Mouse (Mus musculus) kidney, embryonic 14.5 days (tissue): Measurements from ENCODE around the gene Cdc40. TPM values are rescaled to one million over a fixed set of nuclear protein-coding genes. Genes with fewer than 3 reads are reported as not detected.

Experiments
- ATAC-seq: fragments of 200-750 bp; cut with Nextera tagmentation; 2 replicates; pipeline ENCODE4 v1.8.0; 2017; ENCODE audit warnings: moderate number of reproducible peaks, mild to moderate bottlenecking, moderate TSS enrichment, moderate library complexity; ENCODE audit not compliant: low FRiP score, low TSS enrichment
- H3K27ac ChIP-seq: fragments of 300-500 bp; sonication (generic); 2 replicates; pipeline ENCODE4 v1.5.1; 2014; ENCODE audit warnings: low read depth, mild to moderate bottlenecking, low read length, moderate library complexity, mixed read lengths
- H3K27me3 ChIP-seq: fragments of 300-500 bp; sonication (generic); 2 replicates; pipeline ENCODE4 v1.6.1; 2014; ENCODE audit warnings: mild to moderate bottlenecking, low read length; ENCODE audit not compliant: control insufficient read depth, insufficient read depth
- H3K36me3 ChIP-seq: fragments of 300-500 bp; sonication (generic); 2 replicates; pipeline ENCODE4 v1.6.1; 2014; ENCODE audit warnings: low read length, mixed read lengths; ENCODE audit not compliant: control insufficient read depth, insufficient read depth
- H3K4me1 ChIP-seq: fragments of 300-500 bp; sonication (generic); 2 replicates; pipeline ENCODE4 v1.6.1; 2014; ENCODE audit warnings: low read length, mixed read lengths; ENCODE audit not compliant: control insufficient read depth, insufficient read depth
- H3K4me2 ChIP-seq: fragments of 300-500 bp; sonication (generic); replicated peaks from 2 replicates; pipeline ENCODE4 v1.6.1; 2014; ENCODE audit warnings: low read depth, mild to moderate bottlenecking, low read length
- H3K4me3 ChIP-seq: fragments of 300-500 bp; sonication (generic); 2 replicates; pipeline ENCODE4 v1.5.1; 2014; ENCODE audit warnings: mild to moderate bottlenecking, low read length
- H3K9ac ChIP-seq: fragments of 300-500 bp; sonication (generic); 2 replicates; pipeline ENCODE4 v1.6.1; 2014; ENCODE audit warnings: low read depth, mild to moderate bottlenecking, low read length, moderate library complexity
- H3K9me3 ChIP-seq: fragments of 300-500 bp; sonication (generic); 2 replicates; pipeline ENCODE4 v1.6.1; 2016; ENCODE audit warnings: low read length; ENCODE audit not compliant: control insufficient read depth
- WGBS: fragments of 180-500 bp; shearing (Covaris S2); extraction: QIAGEN DNeasy Blood & Tissue Kit; methylation state at CpG from one replicate; pipeline ENCODE4 v1.1.7; 2014; 5-methylcytosine and 5-hydroxymethylcytosine counted together
- polyA plus RNA-seq: library from polyadenylated mRNA; unstranded; fragments of >200 nt; fragmentation: Nextera tagmentation; extraction: Ambion mirVana; gene quantifications from 2 replicates; pipeline ENCODE4 v1.2.1, GENCODE M21; 2014

Gene Cdc40
- polyA plus RNA-seq, 1 experiment from 2014 or later: 42.1 TPM

DNA sequence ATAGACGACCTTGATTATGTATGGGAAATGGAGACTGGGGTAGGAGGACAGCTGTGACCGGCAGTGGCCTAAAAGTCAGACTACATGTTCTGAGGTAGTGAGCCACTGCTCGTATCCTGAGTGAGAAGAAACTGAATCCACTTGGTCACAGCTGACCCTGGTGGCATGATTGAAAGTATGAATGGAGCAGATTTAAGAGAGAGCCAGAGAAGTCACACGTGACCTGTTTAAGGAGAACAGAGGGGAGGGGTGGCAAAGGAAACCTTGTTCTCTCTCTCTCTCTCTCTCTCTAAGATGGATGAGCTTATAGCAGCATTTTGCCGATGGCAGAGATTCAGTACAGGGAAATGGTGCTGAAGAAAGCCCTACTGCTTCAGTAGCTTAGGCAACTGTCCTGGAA lies 13.5 kb upstream of the Cdc40 start:
- Histone ChIP-seq H3K4me2 (no peak overlapping the region), H3K9ac (no peak overlapping the region), H3K36me3 (no peaks in the 10 kb centered on the region), H3K27me3 (no peaks in the 10 kb centered on the region), H3K4me1 (no peaks in the 10 kb centered on the region; the same call in 1 of the 2 replicates), H3K4me3 (no peak overlapping the region), H3K9me3 (no peaks in the 10 kb centered on the region), H3K27ac (no peak overlapping the region)
- no peak for ATAC-seq
- WGBS: 38% methylated on average over 5 of the region's 5 CpGs

DNA sequence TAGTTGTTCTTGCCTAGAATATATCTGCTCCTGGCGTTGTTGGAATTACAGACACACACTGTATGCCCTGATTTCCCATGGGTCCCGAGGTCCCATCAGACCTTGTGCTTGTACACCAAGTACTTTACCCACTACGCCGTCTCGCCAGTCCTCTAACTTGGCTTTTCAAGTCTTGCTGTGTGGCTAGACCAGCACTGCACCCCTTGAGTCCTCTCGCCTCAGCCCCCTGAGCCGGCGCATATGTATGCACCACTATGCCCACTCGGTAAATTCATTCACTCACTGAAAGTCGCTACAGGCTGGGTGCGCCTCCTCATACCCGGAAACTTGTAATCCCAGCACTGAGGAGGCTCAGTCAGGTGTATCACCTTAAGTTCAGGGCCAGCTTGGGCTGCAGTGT lies 12.7 kb upstream of the Cdc40 start:
- Histone ChIP-seq H3K9ac (no peak overlapping the region), H3K9me3 (no peaks in the 10 kb centered on the region), H3K4me2 (no peak overlapping the region), H3K4me1 (no peaks in the 10 kb centered on the region; the same call in 1 of the 2 replicates), H3K27me3 (no peaks in the 10 kb centered on the region), H3K36me3 (no peaks in the 10 kb centered on the region), H3K27ac (no peak overlapping the region), H3K4me3 (no peak overlapping the region)
- ATAC-seq: no peak
- WGBS: 88% methylated on average over 12 of the region's 12 CpGs

DNA sequence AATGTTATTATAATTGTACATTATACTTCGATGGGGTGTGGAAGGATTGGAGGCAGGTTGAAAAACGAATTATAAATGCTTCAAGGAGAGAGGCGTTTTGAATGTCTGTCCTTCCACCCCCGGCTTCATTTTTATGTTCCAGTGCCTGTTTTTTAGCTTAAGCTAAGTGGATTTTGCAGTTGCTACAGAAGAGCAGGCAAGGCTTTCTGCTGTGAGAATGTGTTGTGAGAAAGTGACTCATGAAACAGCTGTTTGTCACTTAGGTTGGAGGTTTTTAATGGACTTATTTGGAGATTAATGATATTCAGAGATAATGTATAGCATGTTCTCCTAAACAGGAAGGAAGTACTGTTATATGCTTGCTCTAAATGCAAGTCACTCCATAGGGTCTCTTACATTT lies 6.0 kb upstream of the Cdc40 start:
- Histone ChIP-seq H3K9ac (no peak overlapping the region), H3K4me2 (no peak overlapping the region), H3K27ac (no peak overlapping the region), H3K9me3 (no peaks in the 10 kb centered on the region), H3K4me3 (no peak overlapping the region), H3K4me1 (no peaks in the 10 kb centered on the region), H3K27me3 (no peaks in the 10 kb centered on the region), H3K36me3 (no peaks in the 10 kb centered on the region)
- WGBS: 84% methylated on average over 4 of the region's 4 CpGs
- no peak for ATAC-seq

DNA sequence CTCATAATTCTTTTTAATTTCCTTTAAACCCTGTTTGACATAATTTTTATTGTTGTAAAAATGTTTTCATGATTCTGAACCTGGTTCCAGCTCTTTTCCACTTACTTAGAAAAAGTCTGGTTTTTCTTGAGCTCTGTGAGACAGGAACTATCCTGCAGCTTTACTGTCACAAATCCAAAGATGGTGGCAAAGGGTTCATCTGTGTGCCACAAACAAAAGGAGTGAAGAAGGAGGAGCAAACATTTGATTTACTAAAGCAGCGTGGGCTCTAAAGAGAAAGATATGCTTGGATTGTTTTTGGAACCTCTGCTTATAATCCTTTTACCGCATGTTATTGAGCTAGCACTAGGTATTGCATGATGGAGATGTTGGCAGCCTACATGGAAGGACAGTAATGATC lies 4.2 kb upstream of the Cdc40 start:
- no peak overlapping the region for H3K27ac ChIP-seq
- WGBS: 92% methylated on average over 2 of the region's 2 CpGs
- H3K4me3 ChIP-seq: no peak overlapping the region
- no peaks in the 10 kb centered on the region for H3K4me1 ChIP-seq
- no peak overlapping the region for H3K9ac ChIP-seq
- no peak for ATAC-seq
- H3K9me3 ChIP-seq: no peaks in the 10 kb centered on the region
- H3K36me3 ChIP-seq: no peaks in the 10 kb centered on the region
- H3K27me3 ChIP-seq: no peaks in the 10 kb centered on the region
- no peak overlapping the region for H3K4me2 ChIP-seq

DNA sequence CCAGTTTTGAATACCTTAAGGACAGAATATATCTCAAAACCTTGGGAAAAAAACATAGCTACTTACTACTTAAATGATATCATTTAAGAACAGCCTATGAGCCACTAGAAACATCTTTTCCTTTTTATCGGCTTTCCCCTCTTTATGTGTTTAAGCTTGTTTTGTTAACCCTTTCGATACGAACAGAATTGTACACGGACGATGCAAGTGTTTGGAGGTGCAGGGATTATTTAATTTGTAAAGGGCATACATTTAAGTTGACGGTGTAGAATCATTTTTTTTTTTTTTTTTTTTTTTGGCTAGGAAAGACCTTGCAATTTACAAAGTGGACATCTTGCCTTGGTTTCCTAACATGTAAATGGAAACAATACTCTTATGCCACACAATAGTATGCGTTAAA lies 2.3 kb upstream of the Cdc40 start:
- Histone ChIP-seq H3K4me3 (no peak overlapping the region), H3K4me1 (peaks cover 6% of the 10 kb centered on the region; the same call in 1 of the 2 replicates), H3K9me3 (no peaks in the 10 kb centered on the region), H3K4me2 (no peak overlapping the region), H3K27ac (no peak overlapping the region), H3K36me3 (no peaks in the 10 kb centered on the region), H3K27me3 (no peaks in the 10 kb centered on the region), H3K9ac (no peak overlapping the region)
- 76% methylated on average over 7 of the region's 7 CpGs for WGBS
- no peak for ATAC-seq

DNA sequence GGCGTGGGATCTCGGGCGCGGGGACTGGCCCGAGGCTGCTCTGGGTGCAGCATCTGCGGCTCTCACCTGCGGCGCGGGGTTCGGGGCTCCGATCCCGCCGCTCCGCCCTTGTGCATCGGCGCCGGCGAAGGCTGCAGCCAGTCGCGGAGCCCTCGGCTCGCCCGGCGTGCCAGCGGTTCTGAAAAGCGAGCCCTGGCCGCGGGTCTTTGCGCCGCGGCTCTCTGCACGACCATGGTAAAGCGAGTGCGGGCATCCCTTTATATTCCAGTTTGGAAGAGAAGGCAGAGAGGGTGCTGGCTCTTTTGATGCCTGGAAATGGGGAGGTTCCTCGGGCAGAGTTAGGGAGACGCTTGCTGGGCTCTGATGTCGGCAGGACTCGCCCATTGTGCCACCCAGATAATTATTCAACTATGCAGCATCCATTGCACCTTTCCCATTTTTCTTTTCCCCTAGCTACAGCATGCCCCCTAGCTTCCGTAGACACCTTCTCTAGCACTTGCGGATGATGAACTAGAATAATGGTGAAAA lies 1.2 kb upstream of the Cdc40 start:
- WGBS: 1% methylated on average over 40 of the region's 40 CpGs
- peak overlapping the region; percentile 84 for H3K9ac ChIP-seq
- H3K4me3 ChIP-seq: peak overlapping the region; percentile 88
- no peaks in the 10 kb centered on the region for H3K27me3 ChIP-seq
- peaks cover 9% of the 10 kb centered on the region; the same call in 1 of the 2 replicates for H3K4me1 ChIP-seq
- peak overlapping the region; percentile 71 for H3K4me2 ChIP-seq
- peak; percentile 0; the same call in 1 of the 2 replicates for ATAC-seq
- no peaks in the 10 kb centered on the region for H3K9me3 ChIP-seq
- H3K27ac ChIP-seq: peak overlapping the region; percentile 85
- no peaks in the 10 kb centered on the region; the same call in 1 of the 2 replicates for H3K36me3 ChIP-seq

DNA sequence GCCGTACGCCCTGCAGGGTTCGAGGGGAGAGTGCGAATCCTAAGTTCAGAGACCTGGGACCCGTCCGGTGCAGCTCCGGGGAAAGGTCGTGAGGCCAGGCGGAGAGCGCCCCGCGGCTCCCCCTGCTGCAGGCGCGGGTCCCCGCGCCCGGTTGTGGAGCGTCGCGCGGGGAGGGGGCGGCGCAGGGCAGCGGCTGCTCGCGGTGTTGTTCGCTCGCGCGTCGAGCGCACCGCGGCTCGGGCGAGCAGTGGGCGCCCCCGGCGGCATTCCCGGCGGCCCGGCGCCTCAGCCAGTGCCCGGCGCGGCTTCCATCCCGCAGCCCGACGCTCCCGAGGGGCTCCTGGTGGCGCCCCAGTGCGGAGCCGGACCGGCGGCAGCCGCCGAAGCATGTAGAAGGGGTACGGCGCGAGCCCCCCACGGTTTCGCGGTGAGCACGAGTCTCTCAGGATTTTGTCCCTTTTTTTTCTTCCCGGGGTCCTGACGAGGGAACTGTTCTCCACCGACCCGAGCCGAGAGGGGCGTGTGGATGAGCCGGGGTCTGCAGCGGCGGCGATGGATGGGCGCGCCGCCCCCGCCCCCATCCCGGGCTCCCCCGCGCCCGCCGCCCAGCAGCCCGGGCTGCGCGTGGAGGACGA lies 650 bp upstream of the Cdc40 start:
- Histone ChIP-seq H3K4me2 (peak overlapping the region; percentile 71), H3K4me1 (peaks cover 9% of the 10 kb centered on the region; the same call in 1 of the 2 replicates), H3K27me3 (no peaks in the 10 kb centered on the region), H3K9me3 (no peaks in the 10 kb centered on the region), H3K36me3 (no peaks in the 10 kb centered on the region; the same call in 1 of the 2 replicates), H3K27ac (peak overlapping the region; percentile 85), H3K9ac (peak overlapping the region; percentile 84), H3K4me3 (peak overlapping the region; percentile 88)
- peak; percentile 86 for ATAC-seq
- 0% methylated on average over 74 of the region's 87 CpGs for WGBS

DNA sequence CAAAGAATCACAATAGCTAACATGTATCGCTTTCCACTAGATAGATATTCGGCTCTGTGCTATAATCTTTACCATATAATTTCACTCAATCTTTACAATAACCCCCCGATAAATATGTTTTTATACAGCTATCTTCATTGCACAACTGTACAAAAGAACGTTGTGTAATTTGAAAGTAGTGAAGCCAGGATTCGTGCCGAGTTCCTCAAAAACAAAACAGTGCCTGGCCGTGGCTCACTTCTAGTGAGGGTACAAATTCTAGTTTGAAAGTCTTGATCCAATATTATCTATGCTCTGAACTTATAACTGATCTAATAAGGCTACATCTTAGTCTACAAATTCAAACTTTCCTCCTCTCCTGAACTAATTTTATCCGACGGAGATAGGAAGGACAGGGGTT lies 778 bp downstream of the Cdc40 start:
- peak overlapping the region; percentile 75; the same call in 1 of the 2 replicates for H3K27ac ChIP-seq
- 17% methylated on average over 9 of the region's 9 CpGs for WGBS
- no peak for ATAC-seq
- no peaks in the 10 kb centered on the region for H3K9me3 ChIP-seq
- no peaks in the 10 kb centered on the region for H3K27me3 ChIP-seq
- H3K4me3 ChIP-seq: peak overlapping the region; percentile 88
- H3K4me1 ChIP-seq: peaks cover 9% of the 10 kb centered on the region; the same call in 1 of the 2 replicates
- H3K4me2 ChIP-seq: peak overlapping the region; percentile 66
- H3K9ac ChIP-seq: peak overlapping the region; percentile 82
- H3K36me3 ChIP-seq: no peaks in the 10 kb centered on the region; the same call in 1 of the 2 replicates

DNA sequence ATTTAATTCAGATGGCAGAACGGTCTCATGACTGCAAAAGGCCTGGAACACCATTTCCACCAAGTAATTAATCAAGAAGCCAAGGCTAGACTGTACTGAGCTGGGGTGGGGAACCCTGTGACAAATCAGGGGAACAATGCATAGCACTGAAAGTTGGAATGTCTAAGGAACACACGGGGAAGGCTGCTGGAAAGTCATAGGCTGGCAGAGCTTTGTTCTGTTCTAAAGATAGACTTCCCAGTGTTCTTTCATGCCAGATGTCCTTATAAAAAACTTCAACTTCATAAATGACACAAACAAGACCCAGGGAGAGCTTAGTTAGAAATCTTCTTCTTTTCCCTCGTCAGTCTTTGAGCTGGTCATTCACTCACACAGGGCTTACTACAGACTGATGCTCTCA lies 1.9 kb downstream of the Cdc40 start:
- Histone ChIP-seq H3K27ac (no peak overlapping the region), H3K36me3 (no peaks in the 10 kb centered on the region; the same call in 1 of the 2 replicates), H3K9me3 (no peaks in the 10 kb centered on the region), H3K4me2 (no peak overlapping the region), H3K4me3 (no peak overlapping the region), H3K27me3 (no peaks in the 10 kb centered on the region), H3K4me1 (peaks cover 9% of the 10 kb centered on the region; the same call in 1 of the 2 replicates), H3K9ac (no peak overlapping the region)
- WGBS: 89% methylated on average over 3 of the region's 3 CpGs
- no peak for ATAC-seq
